Mouse (Mus musculus) heart, postnatal 0 days (tissue): ENCODE data around the gene Slc24a3. TPM values are rescaled to one million over a fixed set of nuclear protein-coding genes. Genes with fewer than 3 reads are reported as not detected.

Experiments used
- ATAC-seq: fragments of 200-750 bp; cut with Nextera tagmentation; 2 replicates; pipeline ENCODE4 v1.8.0; 2017; ENCODE audit warnings: low read depth, moderate number of reproducible peaks, moderate library complexity; ENCODE audit not compliant: insufficient read depth
- DNase-seq: peaks from one replicate; pipeline ENCODE4 v3.0.0-alpha.2; 2016; ENCODE audit warnings: low spot score
- H3K27ac ChIP-seq: fragments of 300-500 bp; sonication (generic); 2 replicates; pipeline ENCODE4 v1.5.1; 2014; ENCODE audit warnings: low read depth, mild to moderate bottlenecking
- H3K27me3 ChIP-seq: fragments of 300-500 bp; sonication (generic); 2 replicates; pipeline ENCODE4 v1.6.1; 2014; ENCODE audit warnings: low read length, mixed read lengths; ENCODE audit not compliant: control insufficient read depth, insufficient read depth
- H3K36me3 ChIP-seq: fragments of 300-500 bp; sonication (generic); replicated peaks from 2 replicates; pipeline ENCODE4 v1.6.1; 2014; ENCODE audit warnings: low read length, mixed read lengths; ENCODE audit not compliant: control insufficient read depth, insufficient read depth
- H3K4me1 ChIP-seq: fragments of 300-500 bp; sonication (generic); 2 replicates; pipeline ENCODE4 v1.6.1; 2014; ENCODE audit warnings: antibody characterized with exemption; ENCODE audit not compliant: control insufficient read depth, insufficient read depth
- H3K4me2 ChIP-seq: fragments of 300-500 bp; sonication (generic); 2 replicates; pipeline ENCODE4 v1.6.1; 2014; ENCODE audit warnings: low read depth, mild to moderate bottlenecking, low read length, moderate library complexity
- H3K4me3 ChIP-seq: fragments of 300-500 bp; sonication (generic); 2 replicates; pipeline ENCODE4 v1.5.1; 2014; ENCODE audit warnings: low read depth, low read length
- H3K9ac ChIP-seq: fragments of 300-500 bp; sonication (generic); replicated peaks from 2 replicates; pipeline ENCODE4 v1.6.1; 2014; ENCODE audit warnings: low read depth, low read length, mixed read lengths
- H3K9me3 ChIP-seq: fragments of 300-500 bp; sonication (generic); replicated peaks from 2 replicates; pipeline ENCODE4 v1.6.1; 2016; ENCODE audit warnings: low read length; ENCODE audit not compliant: control insufficient read depth
- CTCF ChIP-seq: IDR thresholded peaks from 2 replicates; pipeline ENCODE4 v1.5.1; 2016; ENCODE audit warnings: antibody characterized with exemption, control low read depth, low read depth
- EP300 ChIP-seq: IDR thresholded peaks from 2 replicates; pipeline ENCODE4 v1.6.1; 2016; ENCODE audit warnings: antibody characterized with exemption, low read depth
- WGBS: fragments of 180-500 bp; shearing (Covaris S2); extraction: QIAGEN DNeasy Blood & Tissue Kit; methylation state at CpG from one replicate; pipeline ENCODE4 v1.1.7; 2014; 5-methylcytosine and 5-hydroxymethylcytosine counted together
- polyA plus RNA-seq: library from polyadenylated mRNA; unstranded; fragments of >200 nt; fragmentation: Nextera tagmentation; extraction: Ambion mirVana; gene quantifications from 2 replicates; pipeline ENCODE4 v1.2.1, GENCODE M21; 2015
- total RNA-seq: library from RNA; depleted of rRNA; stranded (reverse); fragments of >200 nt; gene quantifications from 2 replicates; pipeline ENCODE4 v1.2.3, GENCODE M21; 2014; ENCODE audit warnings: low replicate concordance

The Slc24a3 gene
- total and polyA plus RNA-seq, 2 experiments from 2014 or later: 0.63 to 3.7 TPM

- Histone ChIP-seq H3K4me3 (no peak overlapping the region), H3K27me3 (no peaks in the 10 kb centered on the region), H3K9me3 (no peaks in the 10 kb centered on the region), H3K4me1 (no peaks in the 10 kb centered on the region), H3K9ac (no peak overlapping the region), H3K27ac (no peak overlapping the region), H3K36me3 (no peaks in the 10 kb centered on the region), H3K4me2 (no peak overlapping the region)
- ATAC-seq (no peak), DNase-seq (no peak)
- TF ChIP-seq EP300 (no peak), CTCF (no peak)
- 62% methylated on average over 3 of the region's 3 CpGs for WGBS
Observed at GRCm38 (mm10) chr2:145225640-145226039, 58.1 kb downstream of the Slc24a3 start.

GRCm38 (mm10) chr2:145226100-145226499 is 58.5 kb downstream of the Slc24a3 start:
- DNase-seq: peak; percentile 10
- WGBS: 59% methylated on average over 1 of the region's 1 CpGs
- no peak overlapping the region for H3K4me2 ChIP-seq
- no peak overlapping the region for H3K9ac ChIP-seq
- no peak for TF ChIP-seq EP300
- TF ChIP-seq CTCF: no peak
- no peaks in the 10 kb centered on the region for H3K4me1 ChIP-seq
- H3K27ac ChIP-seq: no peak overlapping the region
- no peaks in the 10 kb centered on the region for H3K27me3 ChIP-seq
- no peaks in the 10 kb centered on the region for H3K9me3 ChIP-seq
- 0 out of 2 replicates have a peak, but pooled peaks have one; percentile 27 for ATAC-seq
- H3K4me3 ChIP-seq: no peak overlapping the region
- H3K36me3 ChIP-seq: no peaks in the 10 kb centered on the region

- H3K4me2 ChIP-seq: no peak overlapping the region
- no peak for TF ChIP-seq CTCF
- TF ChIP-seq EP300: no peak
- ATAC-seq (no peak), DNase-seq (no peak)
- no peaks in the 10 kb centered on the region for H3K36me3 ChIP-seq
- no peaks in the 10 kb centered on the region for H3K27me3 ChIP-seq
- 77% methylated on average over 5 of the region's 5 CpGs for WGBS
- no peak overlapping the region for H3K9ac ChIP-seq
- H3K4me3 ChIP-seq: no peak overlapping the region
- no peaks in the 10 kb centered on the region for H3K9me3 ChIP-seq
- H3K27ac ChIP-seq: no peak overlapping the region
- H3K4me1 ChIP-seq: 0 out of 2 replicates have a peak, but pooled peaks cover 3% of the 10 kb centered on the region
Observed at GRCm38 (mm10) chr2:145227351-145227750, 59.8 kb downstream of the Slc24a3 start.

DNA sequence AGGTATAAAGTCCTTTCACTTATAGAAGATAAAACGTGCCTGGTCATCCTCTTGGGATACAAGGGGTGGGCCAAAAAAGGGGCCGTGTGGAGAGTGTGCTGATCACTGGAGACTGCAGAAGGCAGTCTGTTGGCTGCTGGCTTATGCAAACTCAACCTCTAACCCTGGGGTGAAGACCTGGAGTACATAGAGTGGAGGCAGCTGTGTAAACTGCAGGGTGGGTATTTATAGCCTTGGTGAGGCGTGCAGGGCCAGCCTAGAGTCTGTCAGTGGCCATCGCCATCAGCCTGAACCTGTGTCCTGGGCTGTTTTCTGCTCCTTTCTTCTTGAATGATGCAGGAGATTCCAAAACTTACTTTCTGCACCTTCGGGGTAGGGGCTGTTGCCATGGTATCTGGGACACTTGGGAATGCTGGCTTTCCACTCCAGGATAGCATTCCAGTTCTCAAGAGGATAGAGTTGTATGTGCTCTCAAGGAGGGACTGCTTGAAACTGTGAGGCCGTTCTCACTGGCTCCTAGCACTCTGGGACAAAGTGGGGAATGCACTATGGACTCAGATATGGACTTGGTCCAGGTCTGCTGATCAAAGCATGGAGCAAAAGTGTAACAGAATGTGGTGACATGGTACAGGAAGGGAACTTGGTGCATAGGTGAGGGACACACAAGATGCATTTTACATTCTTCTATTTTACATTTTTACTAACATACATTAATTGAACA is 65.4 kb downstream of the Slc24a3 start:
- Histone ChIP-seq H3K9ac (no peak overlapping the region), H3K27me3 (no peaks in the 10 kb centered on the region), H3K4me2 (peak overlapping the region; percentile 12; the same call in 1 of the 2 replicates), H3K36me3 (no peaks in the 10 kb centered on the region), H3K27ac (peak overlapping the region; percentile 64), H3K4me1 (peaks cover 27% of the 10 kb centered on the region), H3K9me3 (no peaks in the 10 kb centered on the region), H3K4me3 (no peak overlapping the region)
- 24% methylated on average over 6 of the region's 6 CpGs for WGBS
- no peak for TF ChIP-seq CTCF
- TF ChIP-seq EP300: no peak
- DNase-seq: peak; percentile 46
- ATAC-seq: peak; percentile 83

DNA sequence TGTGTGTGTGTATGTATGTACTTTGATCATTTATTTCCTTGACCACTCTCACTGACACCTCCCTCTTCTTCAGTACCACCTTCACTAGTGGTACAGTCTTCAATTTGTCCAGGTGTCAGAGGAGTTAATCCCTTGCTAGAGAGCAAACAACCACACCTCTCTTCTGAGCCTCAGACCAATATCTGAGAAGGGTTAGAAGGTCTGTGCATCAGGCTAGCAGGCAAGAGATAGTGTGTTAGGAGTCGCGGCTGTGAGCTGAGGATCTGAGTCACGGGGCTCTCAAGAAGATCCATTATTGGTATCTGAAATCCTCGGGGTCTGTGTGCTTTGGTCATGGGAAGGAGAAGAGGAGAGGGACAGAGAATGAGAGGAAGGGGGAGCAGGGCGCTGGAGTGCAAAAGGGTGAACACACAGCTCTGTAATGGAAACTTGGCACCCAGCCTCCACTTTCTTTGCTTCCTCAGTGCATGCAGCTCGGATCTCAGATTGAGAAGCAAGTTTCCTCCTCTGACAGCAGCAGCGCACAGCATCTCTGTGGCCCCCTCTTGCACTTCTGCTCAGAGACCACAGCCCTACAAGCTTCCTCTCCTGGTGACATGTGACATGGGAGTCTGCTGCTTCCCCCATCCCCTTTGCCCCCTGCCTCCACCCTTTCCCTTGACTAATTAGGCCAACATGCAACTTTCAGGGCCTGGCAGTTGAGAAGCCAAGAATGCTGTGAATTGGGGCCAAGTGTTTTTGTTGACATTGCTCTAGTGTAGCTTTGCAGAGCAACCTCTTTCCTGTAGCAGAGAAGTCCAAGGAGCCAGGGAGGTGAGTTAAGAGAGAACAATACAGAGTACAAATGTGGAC is 66.2 kb downstream of the Slc24a3 start:
- peak overlapping the region; percentile 64 for H3K27ac ChIP-seq
- ATAC-seq (peak; percentile 71), DNase-seq (peak; percentile 82)
- no peaks in the 10 kb centered on the region for H3K36me3 ChIP-seq
- TF ChIP-seq CTCF (no peak), EP300 (no peak)
- WGBS: 1% methylated on average over 7 of the region's 7 CpGs
- peak overlapping the region; percentile 31; the same call in 1 of the 2 replicates for H3K4me2 ChIP-seq
- no peaks in the 10 kb centered on the region for H3K27me3 ChIP-seq
- no peak overlapping the region for H3K9ac ChIP-seq
- no peaks in the 10 kb centered on the region for H3K9me3 ChIP-seq
- no peak overlapping the region for H3K4me3 ChIP-seq
- H3K4me1 ChIP-seq: peaks cover 27% of the 10 kb centered on the region
